Mouse (Mus musculus) embryo, embryonic 9.5 days (tissue): ENCODE results near the gene Tmem47.

Source experiments
- DNase-seq: peaks from one replicate; pipeline ENCODE4 v3.0.0-alpha.2; 2017; ENCODE audit errors: extremely low spot score

The Tmem47 gene

GRCm38 (mm10) chrX:81070210-81070803 lies at the start of gene Tmem47:
TSS of gene Tmem47 (plus strand) at chrX:81070698.
- DNase-seq = peak; percentile 81

GRCm38 (mm10) chrX:81070804-81071461 lies 435 bp downstream of the Tmem47 start:
- peak; percentile 44 for DNase-seq

GRCm38 (mm10) chrX:81071746-81072640 lies 1.5 kb downstream of the Tmem47 start:
- DNase-seq = peak; percentile 26

- DNase-seq = no peak
These were observed 2.2 kb downstream of the Tmem47 start for GRCm38 (mm10) chrX:81072651-81073050.

- no peak for DNase-seq
These were observed 3.3 kb downstream of the Tmem47 start for GRCm38 (mm10) chrX:81073834-81074233.

GRCm38 (mm10) chrX:81078522-81078921 lies 8.0 kb downstream of the Tmem47 start:
- no peak for DNase-seq

- DNase-seq = no peak
These were observed 10.5 kb downstream of the Tmem47 start for GRCm38 (mm10) chrX:81080996-81081395.

GRCm38 (mm10) chrX:81085025-81085752 lies 14.7 kb downstream of the Tmem47 start:
- peak; percentile 15 for DNase-seq

GRCm38 (mm10) chrX:81147416-81147815 lies 76.9 kb downstream of the Tmem47 start:
- DNase-seq = no peak
